Mouse (Mus musculus) heart, adult 18-20 months (tissue): ENCODE measurements at regions not wholly inside any gene's neighbourhood (a gene's known extent, or its start where the extent isn't known, plus 50 kb on each side); places are given as distances from the start of the nearest gene placed in this dataset.
A peak's percentile ranks its signal among the peaks of the same experiment; 100 is the strongest.

Experiments used
- DNase-seq, 2 experiments: peaks; one replicate each; pipeline ENCODE4 v3.0.0; 2021 to 2022; ENCODE audit warnings: mixed read lengths in 1 of 2

DNA sequence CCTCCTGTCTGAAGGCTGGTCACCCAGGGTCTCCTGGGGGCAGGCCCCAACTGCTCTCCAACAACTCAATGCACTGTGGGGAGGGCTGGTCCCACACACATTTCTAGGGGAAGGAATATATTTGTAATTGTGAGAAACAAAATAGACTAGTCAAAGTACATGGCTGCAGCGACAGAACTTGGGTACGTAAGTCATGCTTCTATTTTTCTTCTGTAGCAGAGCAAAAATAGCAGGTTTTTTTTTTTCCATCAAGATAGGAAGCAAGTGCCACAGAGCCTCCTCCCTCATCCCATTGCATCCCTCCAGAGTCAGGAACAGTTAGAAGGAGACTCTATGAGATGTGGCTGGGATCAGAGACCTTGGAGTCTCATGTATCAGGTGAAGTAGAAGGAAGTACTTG, 124.9 kb upstream of the Tnr start:
- DNase-seq: no peak

GRCm38 (mm10) chr1:159406317-159406716, 117.3 kb upstream of the Tnr start:
- DNase-seq: no peak

DNA sequence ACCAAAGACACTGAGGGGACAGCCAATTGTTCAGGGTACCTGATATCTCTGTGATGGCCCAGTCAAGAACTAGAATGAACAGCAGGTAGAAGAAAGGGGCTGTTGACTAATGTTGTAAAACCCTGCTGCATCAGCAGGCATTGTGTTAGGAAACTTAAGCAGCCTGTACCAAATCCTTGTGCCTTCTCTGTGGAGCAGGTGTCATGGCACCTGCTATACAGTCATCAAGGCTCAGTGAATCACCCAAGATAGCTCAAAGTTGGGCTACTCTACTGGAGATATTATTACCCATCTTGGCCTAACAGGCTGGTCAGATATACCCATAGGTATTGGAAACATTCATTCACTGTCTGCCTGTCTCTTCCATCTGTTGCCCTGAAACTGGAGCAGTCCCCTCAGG, 116.8 kb upstream of the Tnr start:
- no peak for DNase-seq

GRCm38 (mm10) chr1:159413374-159413773, 110.2 kb upstream of the Tnr start:
- DNase-seq: no peak

DNA sequence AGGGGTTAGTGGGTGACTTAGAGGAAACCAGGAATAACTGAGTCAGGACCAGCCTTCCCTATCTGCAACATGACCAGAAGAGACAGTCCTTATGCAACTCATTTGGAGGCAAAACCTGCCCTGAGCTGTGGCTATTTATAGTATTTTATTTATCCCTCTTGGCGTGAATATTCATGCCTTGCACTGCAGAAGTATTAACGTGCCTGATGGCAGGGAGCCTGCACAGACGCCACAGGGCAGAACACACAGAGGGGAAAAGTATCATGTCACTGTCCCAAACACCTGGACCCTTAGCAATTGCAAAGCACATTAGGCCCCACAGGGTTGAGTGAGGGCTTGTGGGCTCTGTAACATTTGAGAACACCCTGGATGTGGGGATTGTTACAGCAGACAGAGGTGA, 107.9 kb upstream of the Tnr start:
- DNase-seq: peak; percentile 47 to 49

- DNase-seq: no peak
Measured at GRCm38 (mm10) chr1:159417176-159417575, 106.4 kb upstream of the Tnr start.

GRCm38 (mm10) chr1:159419301-159419965, 104.1 kb upstream of the Tnr start:
- peak in 1 of 2 experiments; percentile 10 for DNase-seq

DNA sequence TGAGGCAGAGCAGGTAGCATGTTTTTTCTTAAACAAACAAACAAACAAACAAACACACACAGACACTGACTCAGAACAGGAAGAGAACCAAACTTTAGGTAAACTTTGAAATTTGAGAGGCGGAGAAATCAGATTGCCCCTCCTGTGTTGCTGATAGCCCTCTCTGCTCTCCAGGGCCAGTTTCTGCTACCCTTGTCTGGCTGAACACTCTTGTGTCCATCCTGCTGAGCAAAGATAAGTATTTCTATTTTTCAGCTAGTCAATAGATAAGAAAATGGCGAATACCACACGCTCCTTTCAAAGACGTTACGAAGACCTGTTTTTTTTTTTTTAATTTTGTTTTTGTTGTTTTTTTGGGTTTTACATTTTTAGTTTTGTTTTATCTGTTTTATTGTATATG, 103.4 kb upstream of the Tnr start:
- no peak for DNase-seq

DNA sequence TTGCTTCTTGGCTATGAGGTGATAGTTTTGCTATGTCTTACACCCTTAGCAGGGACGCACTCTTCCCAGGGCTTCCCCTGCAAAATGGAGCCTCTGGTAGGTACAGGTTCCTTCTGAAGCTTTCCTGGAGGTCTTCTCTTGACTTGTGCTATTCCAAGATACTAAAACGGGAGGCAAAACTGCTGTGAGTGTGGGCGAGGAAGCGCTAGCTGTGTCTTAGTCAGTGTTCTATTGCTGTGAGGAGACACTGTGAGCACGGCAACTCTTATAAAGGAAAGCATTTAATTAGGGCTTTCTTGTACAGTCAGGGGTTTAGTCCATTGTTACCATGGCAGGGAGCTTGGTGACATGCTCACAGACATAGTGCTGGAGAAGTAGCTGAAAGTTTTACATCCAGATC, 99.9 kb upstream of the Tnr start:
- no peak for DNase-seq

GRCm38 (mm10) chr1:159429926-159430325, 93.6 kb upstream of the Tnr start:
- DNase-seq: no peak

- DNase-seq: no peak
Measured at GRCm38 (mm10) chr1:159433521-159433920, 90.0 kb upstream of the Tnr start.

GRCm38 (mm10) chr1:159440770-159441169, 82.8 kb upstream of the Tnr start:
- DNase-seq: no peak

DNA sequence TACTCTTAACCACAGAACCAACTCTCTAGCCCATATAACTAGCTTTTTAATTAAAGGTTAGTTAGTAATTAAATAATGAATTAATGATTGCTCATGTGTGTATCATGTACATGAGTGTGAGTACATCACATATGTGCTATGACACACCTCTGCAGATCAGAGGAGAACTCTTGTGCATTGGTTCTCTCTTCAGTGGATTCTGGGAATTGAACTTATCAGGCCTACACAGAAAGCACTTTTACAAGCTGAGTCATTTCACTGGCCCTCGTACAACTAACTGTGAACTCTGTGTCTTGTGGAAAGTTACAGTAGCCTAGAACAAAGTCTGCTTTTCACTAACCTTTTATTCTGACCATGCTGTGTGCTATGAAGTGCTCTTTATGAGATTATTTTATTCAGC, 79.5 kb upstream of the Tnr start:
- DNase-seq: no peak

- no peak for DNase-seq
Measured at GRCm38 (mm10) chr1:159445465-159445864, 78.1 kb upstream of the Tnr start.

GRCm38 (mm10) chr1:159451462-159451861, 72.1 kb upstream of the Tnr start:
- DNase-seq: no peak

DNA sequence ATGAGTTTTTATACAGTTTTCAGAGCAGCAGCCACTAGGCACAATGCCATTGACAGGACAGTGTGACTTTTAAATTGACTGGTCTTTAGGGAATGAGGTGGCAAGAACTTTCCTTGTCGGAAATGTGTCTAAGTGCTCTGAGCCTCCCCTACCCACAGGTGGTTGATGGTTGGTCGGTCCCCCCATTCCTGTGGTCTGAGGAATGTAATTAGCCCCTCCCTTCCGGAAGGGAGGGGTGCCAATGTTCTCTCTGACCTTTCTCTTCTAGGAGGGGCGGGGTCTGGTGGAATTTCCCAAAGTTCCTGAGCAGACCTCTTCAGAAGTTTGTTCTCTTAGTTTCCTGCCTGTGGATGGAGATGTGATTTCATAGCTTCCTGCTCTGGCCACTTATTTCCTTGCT, 62.7 kb upstream of the Tnr start:
- DNase-seq: no peak

DNA sequence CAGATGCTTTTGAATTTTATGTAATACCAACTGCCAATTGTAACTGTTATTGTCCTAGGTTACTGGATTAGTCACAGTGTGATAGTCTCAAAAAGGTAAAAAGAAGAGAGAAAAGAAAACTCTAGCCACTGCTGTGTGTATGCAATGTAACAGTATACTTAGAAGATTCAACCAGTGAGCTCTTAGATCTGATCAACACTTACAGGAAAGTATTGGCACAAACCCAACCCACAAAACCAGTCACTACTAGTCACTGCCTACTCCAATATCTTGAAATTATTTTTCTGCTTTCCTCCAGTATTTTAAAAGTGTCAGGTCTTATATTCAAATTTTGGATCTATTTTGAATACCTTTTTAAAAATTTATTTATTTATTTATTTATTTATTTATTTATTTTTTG, 52.6 kb upstream of the Tnr start:
- no peak for DNase-seq
